Mouse (Mus musculus) gastrocnemius, adult 8-10 months (tissue): ENCODE results near the gene Angptl7. TPM values are rescaled to one million over a fixed set of nuclear protein-coding genes. Genes with fewer than 3 reads are reported as not detected.

Source experiments
- DNase-seq, 2 experiments: peaks; one replicate each; pipeline ENCODE4 v3.0.0; 2022; ENCODE audit warnings: low spot score in 2 of 2
- total RNA-seq, 4 experiments: library from RNA; stranded (reverse); gene quantifications; 2 replicates each; pipeline ENCODE4 v1.2.4; 2022

Gene Angptl7
- 10 to 100 TPM in 2 of 4 experiments, 1 to 10 TPM in 2; 5.3 to 49.1 (median 25.5) TPM for total RNA-seq

DNA sequence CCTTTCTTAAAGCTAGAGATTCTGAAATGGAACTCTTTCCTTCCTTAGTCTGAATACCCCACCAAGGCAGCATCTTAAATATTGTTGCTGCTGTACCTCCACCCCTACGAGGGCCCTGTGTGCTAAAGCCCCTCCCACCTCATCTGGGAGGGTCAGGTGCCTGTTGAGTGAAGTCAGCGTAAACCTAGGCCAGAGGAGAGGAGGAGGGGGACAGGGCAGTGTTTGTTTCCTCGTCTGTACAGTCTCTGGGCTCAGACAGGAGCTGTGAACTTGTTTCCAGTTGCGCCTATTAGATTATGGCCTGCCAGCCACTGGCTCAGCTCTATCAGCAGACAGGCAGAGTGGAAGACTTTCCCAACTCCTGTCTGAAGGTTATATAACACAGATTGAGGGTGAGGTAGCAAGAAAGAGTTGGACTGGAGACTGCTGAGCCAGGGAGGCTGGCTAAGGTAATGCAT lies at the start of gene Angptl7:
TSS of gene Angptl7 (minus strand) at position 51 of the 458 bp plus-strand sequence.
- peak in 1 of 2 experiments; percentile 30 for DNase-seq

DNA sequence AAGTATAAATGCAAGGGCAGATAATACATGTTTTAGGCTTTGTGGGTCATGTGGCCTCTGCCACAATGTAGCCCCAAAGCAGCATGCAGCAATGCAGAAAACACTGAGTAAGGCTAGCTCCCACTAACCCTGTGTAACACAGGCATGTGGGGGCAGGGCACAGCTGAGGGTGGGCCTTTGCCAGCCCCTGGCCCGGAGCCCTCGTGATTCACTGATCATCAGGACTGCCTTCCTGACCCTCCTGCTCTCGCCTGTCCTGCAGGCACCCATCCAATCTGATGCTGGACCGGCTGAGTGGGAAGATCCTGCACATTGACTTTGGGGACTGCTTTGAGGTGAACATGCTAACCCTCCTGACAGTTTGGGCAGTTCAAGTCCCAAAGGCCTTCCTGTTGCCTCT lies 48.8 kb upstream of the Angptl7 start:
- no peak for DNase-seq

DNA sequence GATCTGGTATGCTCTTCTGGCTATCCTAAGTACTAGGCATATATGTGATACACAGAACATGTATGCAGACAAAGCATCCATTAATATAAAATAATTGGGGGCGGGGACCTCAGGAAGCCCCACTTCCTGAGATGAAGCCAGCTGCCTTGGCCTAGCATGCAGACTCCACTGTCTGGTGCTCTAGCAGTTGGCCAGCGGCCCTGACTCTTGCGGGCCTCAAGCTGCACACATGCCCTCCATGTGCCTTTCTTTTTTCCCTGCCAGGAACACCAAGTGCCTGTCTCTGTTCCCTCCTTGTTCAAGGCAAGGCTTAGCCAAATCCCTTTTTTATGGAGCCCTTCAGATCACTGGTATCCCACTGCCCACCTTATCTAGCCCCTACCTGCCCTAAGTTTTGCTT lies 35.6 kb upstream of the Angptl7 start:
- no peak for DNase-seq

DNA sequence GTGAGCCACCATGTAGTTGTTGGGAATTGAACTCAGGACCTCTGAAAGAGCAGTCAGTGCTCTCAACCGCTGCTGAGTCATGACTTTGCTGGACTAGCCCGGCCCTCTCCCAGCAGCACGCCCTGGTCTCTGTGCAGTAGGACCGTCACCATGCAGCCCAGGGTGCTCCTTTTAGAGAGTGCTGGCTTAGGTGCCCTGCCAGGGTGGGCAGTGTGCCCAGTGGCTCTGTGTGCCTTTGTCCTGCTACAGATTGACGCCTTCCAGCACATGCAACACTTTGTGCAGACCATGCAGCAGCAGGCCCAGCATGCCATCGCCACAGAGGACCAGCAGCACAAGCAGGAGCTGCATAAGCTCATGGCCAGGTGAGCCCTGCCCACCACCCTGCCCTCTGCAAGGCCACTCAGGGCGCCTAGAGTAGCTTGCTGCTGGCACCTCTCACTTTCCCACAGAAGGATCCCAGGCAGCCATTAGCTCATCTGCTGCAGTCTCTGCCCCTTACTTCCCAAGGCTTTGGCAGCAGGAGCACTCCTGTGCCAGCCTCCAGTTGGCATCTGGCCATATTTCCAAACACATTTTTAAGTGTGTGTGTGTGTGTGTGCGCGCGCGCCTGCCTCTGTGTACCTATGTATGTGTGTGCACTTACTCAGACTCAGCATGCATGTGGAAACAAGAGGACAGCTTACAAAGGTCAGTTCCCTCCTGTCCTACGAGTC lies 33.5 kb upstream of the Angptl7 start:
- DNase-seq, result no peak

DNA sequence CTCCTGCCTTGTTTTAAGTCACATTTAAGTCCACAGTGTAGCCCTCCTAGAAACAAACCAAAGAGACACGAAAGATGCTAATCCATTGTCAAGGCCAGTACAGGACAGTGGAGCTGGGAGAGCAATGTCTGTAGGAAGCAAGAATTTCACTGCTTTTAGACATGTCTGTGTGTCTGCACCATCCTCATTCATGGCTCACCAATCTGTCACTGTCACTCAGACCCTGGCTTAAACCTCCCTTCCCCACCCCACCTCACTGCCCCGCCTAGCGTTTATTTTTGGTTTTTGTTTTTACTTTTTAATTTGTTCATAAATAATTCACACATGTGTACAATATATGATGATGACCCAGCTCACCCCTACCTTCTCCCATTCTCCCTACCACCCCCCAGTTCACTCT lies 32.3 kb upstream of the Angptl7 start:
- no peak for DNase-seq

DNA sequence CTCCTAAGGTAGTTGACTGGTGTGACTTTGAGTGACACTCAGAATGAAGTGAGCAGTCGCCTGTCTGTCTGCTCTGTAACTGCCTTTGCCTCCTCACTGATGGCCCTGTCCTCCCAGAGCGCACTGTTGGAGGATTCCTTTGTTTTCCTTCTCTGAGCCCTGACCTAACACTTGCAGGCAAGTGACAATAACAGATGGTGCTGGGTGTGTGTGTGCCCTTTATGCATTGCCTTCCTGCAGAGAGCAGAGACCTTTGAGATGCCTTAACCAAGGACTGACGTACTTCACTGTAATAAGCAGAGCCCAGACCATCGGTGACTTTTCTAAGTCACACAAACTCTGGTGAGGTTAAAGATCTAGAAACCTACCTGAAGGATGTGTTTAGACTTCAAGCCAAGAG lies 31.1 kb upstream of the Angptl7 start:
- no peak for DNase-seq

DNA sequence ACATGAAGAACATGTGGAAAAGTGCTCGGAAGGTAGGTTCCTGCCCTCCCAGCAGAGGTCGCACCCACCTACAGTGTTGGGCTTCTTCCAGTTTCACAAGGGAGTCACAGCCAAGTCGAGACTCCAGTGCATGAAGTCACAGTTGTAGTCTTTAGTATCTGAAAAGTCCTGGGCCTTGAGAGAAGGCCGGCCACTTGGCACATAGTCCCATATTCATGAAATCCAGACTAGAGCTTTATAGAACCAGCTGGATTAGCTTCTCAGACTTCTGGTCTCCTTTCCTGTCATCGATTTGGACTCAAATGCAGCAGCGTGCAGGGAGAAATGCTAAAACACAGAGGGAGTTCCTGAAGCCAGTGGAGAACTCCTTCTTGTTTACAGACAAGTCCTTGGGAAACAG lies 30.5 kb upstream of the Angptl7 start:
- DNase-seq, result no peak

DNA sequence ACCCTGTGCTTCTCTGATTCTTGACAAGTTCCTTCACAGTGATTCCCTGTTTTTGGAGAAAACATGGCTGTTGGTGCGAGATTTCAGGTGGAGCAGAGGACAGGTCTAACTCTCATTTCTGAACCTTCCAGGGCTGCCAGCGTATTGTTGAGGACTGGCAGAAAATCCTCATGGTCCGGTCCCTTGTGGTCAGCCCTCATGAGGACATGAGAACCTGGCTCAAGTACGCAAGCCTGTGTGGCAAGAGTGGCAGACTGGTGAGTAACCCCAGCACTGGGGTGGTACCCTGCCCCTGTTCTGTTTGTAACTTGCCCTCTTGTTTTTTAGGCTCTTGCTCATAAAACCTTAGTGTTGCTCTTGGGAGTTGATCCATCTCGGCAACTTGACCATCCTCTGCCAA lies 30.1 kb upstream of the Angptl7 start:
- DNase-seq, result no peak

DNA sequence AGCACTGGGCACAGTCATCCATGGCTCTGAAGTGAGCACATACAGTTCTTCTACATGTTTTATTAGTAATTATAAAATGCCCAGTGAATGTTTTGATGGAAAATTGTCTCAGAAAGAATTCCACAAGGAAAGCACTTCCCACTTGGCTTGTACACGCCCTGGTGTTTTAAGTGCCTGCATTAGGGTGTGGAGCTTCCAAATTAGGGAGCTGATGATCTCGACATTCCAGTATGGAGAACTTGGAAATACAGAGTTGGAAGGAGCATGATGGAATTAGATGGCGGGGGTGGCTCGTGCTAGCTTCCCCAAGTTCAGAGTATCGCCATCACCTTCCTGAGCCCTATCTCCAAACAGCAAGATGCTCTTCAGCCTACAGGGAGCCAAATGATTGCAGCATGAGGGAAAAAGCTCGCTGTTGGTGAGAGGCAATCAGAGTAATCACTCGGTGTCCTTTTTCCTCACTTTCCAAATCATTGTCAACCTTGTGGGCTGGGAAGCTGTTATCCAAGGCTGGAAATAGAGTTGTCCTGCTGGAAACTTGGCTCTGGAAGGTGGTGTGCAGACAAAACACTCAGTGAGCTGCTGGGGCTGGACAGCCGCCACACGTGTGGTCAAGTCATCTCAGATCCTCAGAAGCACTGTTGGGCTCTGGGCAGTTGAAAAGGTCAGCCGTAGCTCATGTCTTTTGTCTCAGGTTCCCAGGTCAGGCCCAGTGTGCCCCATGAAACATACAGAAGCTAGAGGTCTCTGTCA lies 27.1 kb upstream of the Angptl7 start:
- DNase-seq, result peak in 1 of 2 experiments; percentile 26

DNA sequence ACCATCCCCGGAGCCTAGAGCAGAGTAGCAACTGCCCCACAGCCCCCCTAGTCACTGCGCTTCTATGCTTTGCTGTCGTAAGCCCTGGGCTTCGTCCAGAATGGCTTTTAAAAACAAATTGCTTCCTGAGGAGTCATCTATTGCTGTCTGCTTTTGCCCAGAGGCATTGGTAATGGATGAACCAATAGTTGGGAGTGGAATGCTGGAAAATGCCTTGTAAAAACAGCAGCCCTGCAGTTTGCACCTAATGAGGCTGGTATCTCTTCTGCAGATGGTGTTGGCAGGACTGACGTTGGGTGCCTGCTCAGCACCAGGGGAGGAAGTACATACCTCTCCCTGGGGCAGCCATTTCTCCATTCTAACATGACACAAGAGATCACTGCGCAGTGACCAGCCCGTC lies 23.3 kb upstream of the Angptl7 start:
- no peak for DNase-seq

DNA sequence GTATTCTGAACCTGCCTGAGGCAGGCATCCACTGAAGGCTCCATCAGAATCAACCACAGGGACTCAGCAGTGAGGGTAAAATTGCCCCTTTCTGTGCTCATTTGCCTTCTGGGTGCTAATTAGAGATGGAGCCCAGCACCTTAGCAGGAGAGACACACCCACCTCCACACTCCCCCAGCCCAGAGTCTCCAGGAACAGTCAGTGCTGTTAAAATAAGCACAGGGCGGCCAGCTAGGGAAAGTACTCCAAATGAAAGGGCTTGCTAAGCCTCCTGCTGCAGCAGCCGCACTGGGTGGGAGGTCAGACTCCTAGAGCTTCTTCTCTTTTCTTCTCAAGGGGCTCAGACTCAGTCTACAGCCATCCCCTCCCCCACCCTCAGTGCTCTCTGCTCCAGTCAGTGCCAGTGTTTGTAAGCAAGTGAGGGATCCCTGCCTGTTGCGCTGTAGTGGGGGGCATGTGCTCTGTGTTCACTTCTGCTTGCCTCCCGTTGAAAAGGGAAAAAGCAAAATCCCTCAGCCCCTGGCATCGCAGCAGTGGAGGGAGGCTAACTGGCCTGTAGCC lies 18.1 kb upstream of the Angptl7 start:
- no peak for DNase-seq

DNA sequence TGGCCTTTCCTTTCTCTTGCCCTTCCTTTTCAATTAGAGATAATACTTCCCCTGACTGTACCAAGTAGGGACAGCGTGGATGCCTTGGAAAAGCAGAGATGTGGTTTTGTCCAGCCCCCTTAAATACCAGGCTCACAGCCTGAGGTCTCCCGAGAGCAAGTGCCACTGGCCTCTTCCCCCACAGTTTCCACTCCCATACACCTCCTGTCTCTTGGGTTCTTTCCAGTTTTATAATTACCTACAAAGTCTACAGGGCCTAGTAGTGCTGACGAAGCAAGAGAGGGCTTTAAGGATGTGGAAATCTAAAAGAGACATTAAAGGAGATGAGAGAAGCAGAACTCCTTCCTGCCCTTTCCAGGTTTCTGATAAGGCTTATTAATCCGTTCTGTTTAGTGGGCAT lies 17.5 kb upstream of the Angptl7 start:
- DNase-seq, result no peak

DNA sequence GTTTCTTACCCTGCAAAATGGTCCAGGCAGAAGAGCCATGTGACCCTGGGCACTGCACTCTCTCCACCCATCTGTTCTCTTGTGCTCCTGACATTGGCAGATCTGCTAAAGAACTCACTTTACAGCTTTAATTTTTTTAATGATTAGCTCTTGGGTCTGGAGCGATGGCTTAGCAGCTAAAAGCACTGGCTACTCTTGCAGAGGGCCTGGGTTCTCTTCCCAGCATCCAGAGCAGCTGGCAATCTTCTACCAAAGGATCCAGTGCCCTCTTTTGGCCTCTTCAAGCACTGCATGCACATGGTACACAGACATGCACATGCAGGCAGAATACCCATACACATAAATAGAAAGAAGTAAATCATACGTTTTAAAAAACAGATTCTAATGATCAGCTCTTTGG lies 15.1 kb upstream of the Angptl7 start:
- DNase-seq, result no peak

DNA sequence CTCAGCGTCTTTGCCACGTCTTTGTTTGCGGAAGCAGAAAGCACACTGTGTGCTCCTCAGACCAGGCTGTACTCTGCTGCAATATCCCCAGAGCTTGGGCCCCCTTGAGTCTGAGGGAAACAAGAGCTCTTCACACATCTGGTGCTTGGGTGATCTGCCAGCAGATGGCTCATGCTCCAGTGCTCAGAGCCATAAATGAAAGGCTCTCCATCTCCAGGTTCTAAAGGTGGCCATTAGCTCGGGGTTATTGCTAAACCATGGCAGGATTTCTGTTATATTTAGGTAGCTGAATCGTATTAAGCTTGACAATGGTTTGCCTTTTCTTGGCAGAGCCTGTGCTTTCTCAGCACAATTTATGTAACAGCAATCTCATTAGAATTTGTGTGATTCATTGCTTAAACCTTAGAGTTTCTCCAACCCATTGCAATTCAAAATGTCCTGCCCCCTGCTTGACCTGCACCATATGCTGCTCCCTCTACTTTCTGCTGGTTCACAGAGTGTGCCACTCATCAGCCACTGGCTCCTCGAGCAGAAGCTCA lies 12.8 kb upstream of the Angptl7 start:
- DNase-seq, result peak in 1 of 2 experiments; percentile 45

DNA sequence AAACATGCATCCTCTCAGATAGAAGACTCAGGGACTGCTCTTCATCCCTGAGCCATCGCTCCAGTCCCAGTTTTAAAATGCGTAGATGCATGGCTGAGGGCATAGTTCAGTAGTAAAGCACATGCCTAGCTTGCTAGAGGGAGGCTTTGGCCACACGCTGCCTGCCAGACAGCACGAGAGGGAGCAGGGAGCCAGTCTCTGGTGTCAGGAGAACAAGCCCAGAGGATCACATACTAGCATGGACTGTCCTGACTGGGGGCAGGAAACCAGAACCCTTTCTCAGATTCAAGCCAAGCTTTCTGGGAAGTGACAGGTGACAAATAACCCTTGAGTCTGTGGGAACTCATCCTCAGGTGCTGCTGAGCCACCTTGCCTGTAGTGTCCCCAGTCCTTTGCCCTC lies 11.1 kb upstream of the Angptl7 start:
- DNase-seq, result no peak

DNA sequence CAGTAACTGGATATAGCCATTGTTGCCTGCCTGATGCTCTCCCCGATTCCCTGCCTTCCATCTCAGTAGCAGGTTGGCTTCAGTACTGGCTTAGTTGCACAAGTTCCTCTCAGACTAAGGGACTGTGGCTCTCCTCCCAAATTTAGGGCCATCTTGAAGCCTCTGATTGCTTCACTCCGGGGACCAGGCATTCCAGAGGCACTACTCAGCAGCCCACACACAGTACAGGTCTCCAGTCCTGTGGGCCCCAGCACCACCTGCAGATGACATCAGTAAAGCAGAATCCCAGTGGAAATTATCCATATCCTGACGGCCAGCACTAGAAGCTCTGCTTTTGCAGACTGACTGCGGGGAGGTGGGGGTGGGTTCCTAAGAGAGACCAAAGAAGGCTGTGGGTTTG lies 10.4 kb upstream of the Angptl7 start:
- DNase-seq, result peak; percentile 48 to 54

DNA sequence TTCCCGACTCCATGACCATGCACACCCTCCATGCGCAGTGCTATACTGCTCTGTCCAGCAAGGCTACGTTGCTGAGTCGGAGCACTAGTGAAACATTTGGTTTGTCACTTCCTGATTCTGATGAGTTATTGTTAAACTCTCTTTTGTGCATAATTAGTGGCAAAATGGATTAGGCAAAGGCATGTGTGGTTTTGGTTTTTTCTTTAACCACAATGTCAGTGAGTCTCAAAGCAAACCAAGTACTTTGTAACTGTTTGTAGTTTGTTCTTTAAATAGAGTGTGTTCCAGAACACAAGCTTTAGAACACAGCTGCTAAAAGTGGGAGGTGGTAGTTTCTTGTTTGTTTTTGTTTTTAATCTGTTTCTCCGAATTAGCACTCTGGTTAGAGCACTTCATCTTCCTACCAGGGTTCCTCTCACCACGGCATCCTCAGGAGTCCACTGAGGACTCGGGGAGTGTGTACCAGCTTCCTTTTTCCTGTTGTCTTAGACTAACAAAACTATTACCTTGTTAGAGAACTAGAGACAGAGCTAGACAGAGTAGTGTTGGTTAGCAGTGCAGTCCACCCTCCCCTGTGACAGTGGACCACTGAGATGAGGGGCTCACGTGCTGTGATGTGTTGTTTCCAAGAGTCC lies 9.3 kb upstream of the Angptl7 start:
- DNase-seq, result no peak

DNA sequence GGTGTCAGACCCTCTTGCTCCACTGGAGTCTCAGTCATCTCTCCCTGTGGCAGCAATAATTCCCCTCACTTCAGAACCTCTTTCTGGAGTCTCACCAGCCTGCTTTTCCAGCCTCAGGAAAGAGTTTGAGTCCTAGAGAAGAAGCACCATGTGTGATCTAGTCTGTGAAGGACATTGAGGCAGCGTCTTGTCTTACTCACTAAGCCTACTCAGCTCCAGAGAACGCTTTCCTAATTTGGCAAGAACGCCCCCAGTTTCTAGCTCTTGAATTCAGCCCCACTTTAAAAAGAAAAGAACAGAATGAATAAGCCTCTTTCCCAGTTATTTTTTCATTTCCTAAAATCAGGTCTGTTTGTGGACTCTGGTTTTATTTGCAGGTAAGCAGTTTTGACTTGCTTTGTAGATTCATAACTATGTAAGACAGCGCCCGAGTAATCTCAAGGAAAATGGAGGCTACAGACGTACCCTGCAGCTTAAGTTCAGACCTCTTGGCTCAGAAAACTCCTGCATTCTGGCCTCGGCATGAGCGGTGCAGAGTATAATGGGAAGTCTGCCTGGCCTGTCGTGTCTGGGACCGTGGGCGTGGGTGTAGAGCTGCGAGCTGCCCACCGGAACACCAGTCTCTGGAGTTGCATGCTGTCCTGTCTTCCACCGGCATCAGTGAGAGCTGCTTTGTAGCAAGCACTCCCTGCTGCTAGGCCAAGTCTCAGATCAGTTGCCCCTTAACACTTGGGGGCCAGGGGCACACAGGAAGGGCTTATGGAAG lies 8.0 kb upstream of the Angptl7 start:
- no peak for DNase-seq

DNA sequence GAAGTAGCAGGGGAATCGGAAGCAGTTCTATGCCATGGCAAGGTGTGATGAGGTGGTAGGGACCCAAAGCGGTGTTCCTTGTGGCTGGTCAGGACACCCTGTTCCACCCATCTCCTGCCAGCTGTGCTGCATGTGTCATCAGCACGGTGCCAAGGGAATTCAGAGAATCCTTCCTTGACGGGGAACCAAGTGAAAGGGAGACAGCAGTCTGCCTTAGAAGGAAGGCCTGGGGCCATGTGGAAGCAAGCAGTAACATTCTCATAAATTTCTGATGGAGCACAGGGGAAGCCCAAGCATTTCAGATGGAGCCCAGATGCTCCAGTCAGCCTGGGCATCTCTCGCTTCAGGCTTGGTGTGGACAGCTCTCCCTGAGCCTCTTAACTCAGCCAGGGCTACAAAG lies 7.3 kb upstream of the Angptl7 start:
- DNase-seq, result peak in 1 of 2 experiments; percentile 49

DNA sequence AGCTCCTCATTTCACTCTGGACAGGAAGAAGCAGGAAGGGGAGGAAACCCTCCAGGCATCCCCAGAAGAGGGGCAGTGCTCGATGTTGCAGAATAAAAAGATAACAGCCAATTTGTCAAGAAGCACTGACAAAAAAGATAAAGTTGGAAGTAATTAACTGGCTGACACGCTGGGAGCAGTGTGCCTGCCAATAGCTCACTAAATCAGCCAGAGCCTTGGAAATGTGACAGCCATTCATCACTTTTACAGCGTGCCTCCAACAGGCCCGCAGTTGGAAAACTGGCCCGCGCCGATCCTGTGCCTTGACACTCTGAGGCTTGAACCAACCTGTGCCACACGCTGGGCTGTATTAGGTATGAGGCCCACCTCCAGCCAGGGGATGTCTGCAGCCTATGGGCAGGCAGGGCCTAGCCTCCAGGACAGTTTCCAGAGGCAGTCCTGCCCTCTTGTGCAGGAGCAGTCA lies 4.3 kb upstream of the Angptl7 start:
- DNase-seq, result peak; percentile 55 to 67
